In the genomic region with DNA sequence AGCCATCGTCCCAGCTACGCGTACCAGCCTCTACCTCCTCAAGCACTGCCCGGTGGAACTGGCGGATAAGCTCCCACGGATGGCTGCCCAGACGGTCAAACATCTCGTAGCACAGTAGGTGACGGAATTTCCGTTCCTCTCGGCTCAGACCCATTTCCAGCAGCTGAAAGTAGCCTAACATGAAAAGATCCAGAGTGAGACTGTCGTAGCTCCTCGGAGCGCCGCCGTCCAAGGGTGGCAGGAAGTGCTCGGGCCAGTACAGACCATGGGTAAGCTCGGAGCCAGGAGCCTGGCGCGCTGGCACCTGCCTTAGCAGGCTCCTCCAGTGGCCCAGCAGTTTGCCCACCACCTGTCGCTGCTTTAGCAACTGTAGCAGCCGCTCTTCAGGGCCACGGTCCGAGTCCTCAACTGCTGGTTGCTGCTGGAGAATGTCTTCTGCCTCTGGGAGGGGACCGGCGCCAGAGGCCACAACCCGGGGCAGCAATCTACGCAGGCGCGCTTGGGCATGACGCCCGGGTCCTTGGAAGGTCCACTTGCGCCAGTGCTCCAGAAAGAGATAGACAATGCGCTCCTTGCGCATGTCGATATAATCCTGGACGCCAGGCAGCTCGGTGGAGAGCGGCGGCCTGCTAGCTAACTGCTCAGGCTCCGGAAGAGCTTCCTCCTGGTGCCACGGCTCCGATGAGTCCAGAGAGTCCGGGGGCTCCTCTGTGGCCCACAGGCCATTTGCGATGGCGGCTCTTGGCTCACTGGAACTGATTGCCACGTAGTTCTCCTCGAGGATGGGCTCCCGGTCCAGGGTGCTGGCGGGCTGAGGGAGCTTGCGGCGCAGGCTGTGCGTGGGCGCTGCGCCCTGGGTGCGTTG, we compare ENCODE assay signal across 8 mouse cellular contexts. TPM values are rescaled to one million over a fixed set of nuclear protein-coding genes. Genes with fewer than 3 reads are reported as not detected.
A peak's percentile ranks its signal among the peaks of the same experiment; 100 is the strongest.
DNase-seq lines count a peak whose midpoint lies in the region; ATAC-seq and TF ChIP-seq lines count a peak whose summit lies in the region.

No protein-coding gene starts in this region.

- H3K36me3 ChIP-seq in forebrain, embryonic 16.5 days (ENCODE audit: control insufficient read depth, insufficient read depth): no peaks in the 10 kb centered on the region
- H3K36me3 ChIP-seq in hindbrain, embryonic 10.5 days: no peaks in the 10 kb centered on the region
- H3K36me3 ChIP-seq in lung, embryonic 16.5 days (ENCODE audit: control insufficient read depth, insufficient read depth, low read length): no peaks in the 10 kb centered on the region
- no peaks in the 10 kb centered on the region for H3K36me3 ChIP-seq in stomach, embryonic 14.5 days (ENCODE audit: control insufficient read depth, insufficient read depth, low read length)

- WGBS in bone marrow, adult 2 months: 4% methylated on average over 56 of the region's 56 CpGs
- 2% methylated on average over 56 of the region's 56 CpGs for WGBS in forebrain, embryonic 16.5 days
- 5% methylated on average over 56 of the region's 56 CpGs for WGBS in hindbrain, embryonic 10.5 days
- WGBS in lung, embryonic 16.5 days: 19% methylated on average over 56 of the region's 56 CpGs
- 23% methylated on average over 56 of the region's 56 CpGs for WGBS in stomach, embryonic 14.5 days

- H3K4me3 ChIP-seq in bone marrow, adult 2 months (replicated peaks; ENCODE audit: control insufficient read depth, low read depth, low read length): peak overlapping the region; percentile 12
- H3K4me3 ChIP-seq in forebrain, embryonic 16.5 days (replicated peaks; ENCODE audit: low read length): peak overlapping the region; percentile 27
- peak overlapping the region; percentile 40 for H3K4me3 ChIP-seq in hindbrain, embryonic 10.5 days
- H3K4me3 ChIP-seq in lung, embryonic 16.5 days (ENCODE audit: low read length): peak overlapping the region; percentile 24
- H3K4me3 ChIP-seq in stomach, embryonic 14.5 days (ENCODE audit: low read depth, low read length): peak overlapping the region; percentile 17

- peak; percentile 51 to 88 for DNase-seq in adrenal gland, adult (ENCODE audit: inconsistent age in 2 of 2, low spot score in 1 of 2)
- DNase-seq in adrenal gland, postnatal 4 days (ENCODE audit: low spot score in 2 of 2): no peak
- DNase-seq in hindbrain, embryonic 10.5 days (ENCODE audit: low spot score): no peak
- no peak for DNase-seq in layer of hippocampus, postnatal 10 days (ENCODE audit: low spot score in 2 of 2)

- H3K9me3 ChIP-seq in forebrain, embryonic 16.5 days (ENCODE audit: control insufficient read depth, low read length): no peaks in the 10 kb centered on the region
- no peaks in the 10 kb centered on the region for H3K9me3 ChIP-seq in hindbrain, embryonic 10.5 days
- H3K9me3 ChIP-seq in lung, embryonic 16.5 days (ENCODE audit: control insufficient read depth, low read length): no peaks in the 10 kb centered on the region
- H3K9me3 ChIP-seq in stomach, embryonic 14.5 days (ENCODE audit: control insufficient read depth, low read depth, low read length): no peaks in the 10 kb centered on the region

- H3K27me3 ChIP-seq in forebrain, embryonic 16.5 days (replicated peaks; ENCODE audit: control insufficient read depth, insufficient read depth, low read length): peaks cover 97% of the 10 kb centered on the region
- peaks cover 100% of the 10 kb centered on the region for H3K27me3 ChIP-seq in hindbrain, embryonic 10.5 days (ENCODE audit: insufficient read depth, poor library complexity, severe bottlenecking)
- peaks cover 94% of the 10 kb centered on the region for H3K27me3 ChIP-seq in lung, embryonic 16.5 days (ENCODE audit: control insufficient read depth, insufficient read depth, low read depth, low read length)
- H3K27me3 ChIP-seq in stomach, embryonic 14.5 days (ENCODE audit: control insufficient read depth, insufficient read depth, low read length): peaks cover 81% of the 10 kb centered on the region

- peak overlapping the region; percentile 41 for H3K4me2 ChIP-seq in forebrain, embryonic 16.5 days (ENCODE audit: low read length)
- peak overlapping the region; percentile 34 for H3K4me2 ChIP-seq in lung, embryonic 16.5 days (ENCODE audit: low read depth, low read length)
- H3K4me2 ChIP-seq in stomach, embryonic 14.5 days (replicated peaks; ENCODE audit: low read depth, low read length): peak overlapping the region; percentile 27; the same call in 1 of the 2 replicates

- no peak for ATAC-seq in forebrain, embryonic 16.5 days
- ATAC-seq in lung, embryonic 16.5 days (ENCODE audit: low read depth): no peak
- no peak for ATAC-seq in stomach, embryonic 14.5 days (ENCODE audit: insufficient number of reproducible peaks, insufficient read depth, low FRiP score, low read depth)

- no peak for TF ChIP-seq POLR2A in bone marrow, adult 2 months (IDR thresholded peaks at IDR 0.05; ENCODE audit: borderline replicate concordance, control insufficient read depth, low read depth, low read length)

- H3K4me1 ChIP-seq in bone marrow, adult 2 months (ENCODE audit: control insufficient read depth, insufficient read depth, low read length): no peaks in the 10 kb centered on the region
- H3K4me1 ChIP-seq in forebrain, embryonic 16.5 days (replicated peaks; ENCODE audit: control insufficient read depth, insufficient read depth, low read length): peaks cover 24% of the 10 kb centered on the region
- peaks cover 65% of the 10 kb centered on the region for H3K4me1 ChIP-seq in hindbrain, embryonic 10.5 days (replicated peaks)
- peaks cover 10% of the 10 kb centered on the region for H3K4me1 ChIP-seq in lung, embryonic 16.5 days (replicated peaks; ENCODE audit: control insufficient read depth, insufficient read depth, low read length)
- H3K4me1 ChIP-seq in stomach, embryonic 14.5 days (ENCODE audit: control insufficient read depth, insufficient read depth, low read length): peaks cover 13% of the 10 kb centered on the region

- no peak overlapping the region for H3K27ac ChIP-seq in bone marrow, adult 2 months (ENCODE audit: control insufficient read depth, insufficient read depth, low read depth, low read length, poor library complexity)
- no peak overlapping the region for H3K27ac ChIP-seq in forebrain, embryonic 16.5 days (ENCODE audit: low read length)
- H3K27ac ChIP-seq in hindbrain, embryonic 10.5 days: no peak overlapping the region
- H3K27ac ChIP-seq in lung, embryonic 16.5 days (ENCODE audit: low read length): no peak overlapping the region
- H3K27ac ChIP-seq in stomach, embryonic 14.5 days (ENCODE audit: low read length): no peak overlapping the region

- no peak for TF ChIP-seq CTCF in bone marrow, adult 2 months (IDR thresholded peaks at IDR 0.05; ENCODE audit: control insufficient read depth, insufficient read depth, low read length)

- 0 out of 2 replicates have a peak overlapping the region, but pooled peaks have one; percentile 29 for H3K9ac ChIP-seq in forebrain, embryonic 16.5 days (replicated peaks; ENCODE audit: low read depth, low read length)
- H3K9ac ChIP-seq in lung, embryonic 16.5 days (ENCODE audit: low read length): no peak overlapping the region
- H3K9ac ChIP-seq in stomach, embryonic 14.5 days (replicated peaks; ENCODE audit: low read depth, low read length): no peak overlapping the region

RNA-seq across cellular contexts. Expression of gene Tnfrsf25, which starts 9.7 kb away (rescaled TPM):
- total RNA-seq in adrenal gland, postnatal 4 days (2021): 1 to 10 TPM; 1.2 to 1.4 TPM
- 2.6 and 3.3 TPM in 2 replicates for polyA plus RNA-seq in bone marrow, adult 2 months (2011; ENCODE audit: insufficient read depth, insufficient read length, low replicate concordance, missing spikeins)
- 0.97 and 1.5 TPM in 2 replicates for polyA plus RNA-seq in forebrain, embryonic 16.5 days (2015; fragmentation: Nextera tagmentation; extraction: Ambion mirVana)
- 0.70 and 0.82 TPM in 2 replicates for polyA plus RNA-seq in hindbrain, embryonic 10.5 days (2016; fragmentation: Nextera tagmentation; extraction: Ambion mirVana)
- polyA plus RNA-seq in lung, embryonic 16.5 days (2015; fragmentation: Nextera tagmentation; extraction: Ambion mirVana): 1.6 and 2.4 TPM in 2 replicates
- polyA plus RNA-seq in stomach, embryonic 14.5 days (2014; fragmentation: Nextera tagmentation; extraction: Ambion mirVana): 0.67 and 0.91 TPM in 2 replicates
- total RNA-seq in layer of hippocampus, postnatal 10 days (2021): 10 to 100 TPM; 14.0 to 15.1 TPM

RNA-seq across cellular contexts. Expression of gene Espn, which starts 26.8 kb away (rescaled TPM):
- total RNA-seq in adrenal gland, postnatal 4 days (2021): 1 to 10 TPM; 1.0 to 5.1 TPM
- polyA plus RNA-seq in bone marrow, adult 2 months (2011; ENCODE audit: insufficient read depth, insufficient read length, low replicate concordance, missing spikeins): 0.61 TPM in 1 of 2 replicates, not detected in the other
- 0.08 and 0.12 TPM in 2 replicates for polyA plus RNA-seq in forebrain, embryonic 16.5 days (2015; fragmentation: Nextera tagmentation; extraction: Ambion mirVana)
- 1.6 and 6.5 TPM in 2 replicates for polyA plus RNA-seq in hindbrain, embryonic 10.5 days (2016; fragmentation: Nextera tagmentation; extraction: Ambion mirVana)
- 6.6 and 10.1 TPM in 2 replicates for polyA plus RNA-seq in lung, embryonic 16.5 days (2015; fragmentation: Nextera tagmentation; extraction: Ambion mirVana)
- polyA plus RNA-seq in stomach, embryonic 14.5 days (2014; fragmentation: Nextera tagmentation; extraction: Ambion mirVana): 10.5 and 10.9 TPM in 2 replicates
- under 1 TPM; 0.62 to 0.78 TPM for total RNA-seq in layer of hippocampus, postnatal 10 days (2021)

RNA-seq across cellular contexts. Expression of gene Hes2, which starts 33.3 kb away (rescaled TPM):
- total RNA-seq in adrenal gland, postnatal 4 days (2021): not detected
- not detected in 2 replicates for polyA plus RNA-seq in bone marrow, adult 2 months (2011; ENCODE audit: insufficient read depth, insufficient read length, low replicate concordance, missing spikeins)
- polyA plus RNA-seq in forebrain, embryonic 16.5 days (2015; fragmentation: Nextera tagmentation; extraction: Ambion mirVana): not detected in 2 replicates
- polyA plus RNA-seq in hindbrain, embryonic 10.5 days (2016; fragmentation: Nextera tagmentation; extraction: Ambion mirVana): 4.2 and 4.7 TPM in 2 replicates
- 0.54 and 0.87 TPM in 2 replicates for polyA plus RNA-seq in lung, embryonic 16.5 days (2015; fragmentation: Nextera tagmentation; extraction: Ambion mirVana)
- polyA plus RNA-seq in stomach, embryonic 14.5 days (2014; fragmentation: Nextera tagmentation; extraction: Ambion mirVana): 0.29 and 0.55 TPM in 2 replicates
- total RNA-seq in layer of hippocampus, postnatal 10 days (2021): not detected

RNA-seq across cellular contexts. Expression of gene Acot7, which starts 52.5 kb away (rescaled TPM):
- total RNA-seq in adrenal gland, postnatal 4 days (2021): 10 to 100 TPM; 39.1 to 44.4 TPM
- 12.4 and 32.0 TPM in 2 replicates for polyA plus RNA-seq in bone marrow, adult 2 months (2011; ENCODE audit: insufficient read depth, insufficient read length, low replicate concordance, missing spikeins)
- 210 and 269 TPM in 2 replicates for polyA plus RNA-seq in forebrain, embryonic 16.5 days (2015; fragmentation: Nextera tagmentation; extraction: Ambion mirVana)
- polyA plus RNA-seq in hindbrain, embryonic 10.5 days (2016; fragmentation: Nextera tagmentation; extraction: Ambion mirVana): 90.0 and 118 TPM in 2 replicates
- polyA plus RNA-seq in lung, embryonic 16.5 days (2015; fragmentation: Nextera tagmentation; extraction: Ambion mirVana): 66.5 and 69.0 TPM in 2 replicates
- polyA plus RNA-seq in stomach, embryonic 14.5 days (2014; fragmentation: Nextera tagmentation; extraction: Ambion mirVana): 71.4 and 72.4 TPM in 2 replicates
- 100 to 1,000 TPM; 426 to 431 TPM for total RNA-seq in layer of hippocampus, postnatal 10 days (2021)

RNA-seq across cellular contexts. Expression of gene Plekhg5, which starts 53.1 kb away (rescaled TPM):
- 10 to 100 TPM; 26.2 to 32.1 TPM for total RNA-seq in adrenal gland, postnatal 4 days (2021)
- 6.5 and 6.6 TPM in 2 replicates for polyA plus RNA-seq in bone marrow, adult 2 months (2011; ENCODE audit: insufficient read depth, insufficient read length, low replicate concordance, missing spikeins)
- polyA plus RNA-seq in forebrain, embryonic 16.5 days (2015; fragmentation: Nextera tagmentation; extraction: Ambion mirVana): 11.7 and 13.2 TPM in 2 replicates
- polyA plus RNA-seq in hindbrain, embryonic 10.5 days (2016; fragmentation: Nextera tagmentation; extraction: Ambion mirVana): 9.6 and 12.4 TPM in 2 replicates
- polyA plus RNA-seq in lung, embryonic 16.5 days (2015; fragmentation: Nextera tagmentation; extraction: Ambion mirVana): 23.3 and 24.1 TPM in 2 replicates
- 10.4 and 11.5 TPM in 2 replicates for polyA plus RNA-seq in stomach, embryonic 14.5 days (2014; fragmentation: Nextera tagmentation; extraction: Ambion mirVana)
- total RNA-seq in layer of hippocampus, postnatal 10 days (2021): 10 to 100 TPM; 76.0 to 79.6 TPM

Comparison
In these comparisons a context has a peak if more than half of its experiments do, and no peak if none do; other contexts are left out.
1. DNase-seq: peak in adrenal gland, adult (2 of 2); none in adrenal gland, postnatal 4 days (0 of 2), hindbrain, embryonic 10.5 days (single experiment) and layer of hippocampus, postnatal 10 days (0 of 2).
2. Peak in every context shown above with its lines, with median percentiles within 50 percentile points of each other: H3K4me3 ChIP-seq and H3K4me2 ChIP-seq.